Mouse (Mus musculus): Measurements from ENCODE around the gene Klf15. TPM values are rescaled to one million over a fixed set of nuclear protein-coding genes. Genes with fewer than 3 reads are reported as not detected.

Gene Klf15
- polyA plus RNA-seq (2021; fragmentation: Nextera tagmentation), result 16.7 and 19.4 TPM in 2 replicates
- long read RNA-seq, experiment 1, transcript Klf15-201 (3 exons, 2,373 nt), result major isoform, 39 of 53 reads
- long read RNA-seq, experiment 1, partial matches to known transcripts, result 1 of 53 reads
- long read RNA-seq, experiment 1, other reads (novel, unspliced or antisense), result 9 of 53 reads
- long read RNA-seq, experiment 2, transcript Klf15-204 (2 exons, 2,240 nt), result minor isoform, 6 of 311 reads
- long read RNA-seq, experiment 2, transcript Klf15-201 (3 exons, 2,373 nt), result major isoform, 269 of 311 reads
- long read RNA-seq, experiment 2, partial matches to known transcripts, result 1 of 311 reads
- long read RNA-seq, experiment 2, other reads (novel, unspliced or antisense), result 33 of 311 reads

GRCm38 (mm10) chr6:90462181-90462706, at the start of gene Klf15:
Gene Klf15 (plus strand): TSS chr6:90462576.

GRCm38 (mm10) chr6:90428380-90428974, 33.9 kb upstream of the Klf15 start, which contains the start of gene Cfap100:
Gene Cfap100 (minus strand): TSS chr6:90428797.

GRCm38 (mm10) chr6:90486176-90486921, 24.0 kb downstream of the Klf15 start, which contains the start of gene Aldh1l1:
Gene Aldh1l1 (plus strand): TSS chr6:90486427.

Other genes with a start within 250 kb of the Klf15 start
- gene Vmn1r53, start 238.1 kb upstream of the Klf15 start, polyA plus RNA-seq (2021; fragmentation: Nextera tagmentation), result not detected in 2 replicates
- not detected in 2 replicates for gene Vmn1r54, start 216.3 kb upstream of the Klf15 start, polyA plus RNA-seq (2021; fragmentation: Nextera tagmentation)
- not detected in 2 replicates for gene BC048671, start 161.4 kb upstream of the Klf15 start, polyA plus RNA-seq (2021; fragmentation: Nextera tagmentation)
- not detected in 2 replicates for gene Chst13, start 137.4 kb upstream of the Klf15 start, polyA plus RNA-seq (2021; fragmentation: Nextera tagmentation)
- gene Uroc1, start 129.3 kb upstream of the Klf15 start, polyA plus RNA-seq (2021; fragmentation: Nextera tagmentation), result not detected in 2 replicates
- gene Zxdc, start 93.1 kb upstream of the Klf15 start, polyA plus RNA-seq (2021; fragmentation: Nextera tagmentation), result 2.7 and 3.2 TPM in 2 replicates
- gene Cfap100, start 33.8 kb upstream of the Klf15 start, polyA plus RNA-seq (2021; fragmentation: Nextera tagmentation), result 4.8 and 5.3 TPM in 2 replicates
- 30.6 and 39.3 TPM in 2 replicates for gene Aldh1l1, start 23.9 kb downstream of the Klf15 start, polyA plus RNA-seq (2021; fragmentation: Nextera tagmentation)
- 3.3 and 4.3 TPM in 2 replicates for gene Slc41a3, start 142.1 kb downstream of the Klf15 start, polyA plus RNA-seq (2021; fragmentation: Nextera tagmentation)

Data from layer of hippocampus, adult 6 months (tissue).